Mouse (Mus musculus) testis, adult 2 months (tissue): ENCODE measurements at regions not wholly inside any gene's neighbourhood (a gene's known extent, or its start where the extent isn't known, plus 50 kb on each side); places are given as distances from the start of the nearest gene placed in this dataset.

Experiments
- CTCF ChIP-seq: fragments of 200-500 bp; IDR thresholded peaks from 2 replicates; pipeline ENCODE4 v1.5.1; 2012; ENCODE audit warnings: low read depth, mild to moderate bottlenecking, inconsistent platforms, low read length, moderate library complexity; ENCODE audit not compliant: control insufficient read depth, insufficient read depth, insufficient replicate concordance
- POLR2A ChIP-seq: fragments of 200-500 bp; IDR thresholded peaks from 2 replicates; pipeline ENCODE4 v1.6.1; 2012; ENCODE audit warnings: low read depth, mild to moderate bottlenecking, inconsistent platforms, low read length, moderate library complexity; ENCODE audit not compliant: control insufficient read depth

DNA sequence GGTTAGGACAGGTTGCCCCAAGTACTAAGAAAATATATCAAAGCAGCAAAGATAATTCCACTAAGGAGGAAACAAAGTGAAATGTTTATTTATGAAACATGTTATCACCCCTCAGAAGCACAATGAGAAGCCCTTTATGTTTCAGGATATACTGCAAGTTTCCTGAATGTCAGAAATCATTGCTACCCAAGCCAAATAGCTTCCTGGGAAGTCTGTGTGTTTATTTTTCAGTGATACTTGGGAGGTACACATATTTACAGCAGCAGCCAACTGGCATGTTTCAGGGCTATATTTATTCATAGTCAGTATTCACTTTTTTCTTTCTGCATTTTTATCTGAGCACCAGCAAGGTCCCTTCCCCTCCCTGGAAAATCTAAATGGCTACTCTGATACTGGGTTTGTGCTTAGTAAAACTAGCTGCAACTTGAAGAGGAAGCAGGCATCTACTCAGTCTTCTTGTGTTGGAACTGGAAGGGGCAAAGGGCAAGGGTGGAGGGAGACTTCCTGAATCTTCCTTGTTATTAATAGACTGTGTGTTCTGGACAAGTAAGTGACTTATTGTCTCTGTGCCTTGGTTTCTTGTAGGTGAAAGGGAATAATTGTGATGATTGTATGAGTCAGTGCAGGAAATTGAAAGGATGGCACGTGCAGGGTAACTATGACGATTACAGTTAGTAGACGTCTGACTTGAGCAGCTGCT lies 236.5 kb upstream of the Dach1 start:
- TF ChIP-seq CTCF (no peak), POLR2A (no peak)
